Mouse (Mus musculus): ENCODE results near the gene Abhd17a.
A peak's percentile ranks its signal among the peaks of the same experiment; 100 is the strongest.
"Not testable (repeated sequence)": the region's sequence is repeated elsewhere in the genome, so short reads cannot be mapped to it uniquely, and the experiment has no call there.

The Abhd17a gene

DNA sequence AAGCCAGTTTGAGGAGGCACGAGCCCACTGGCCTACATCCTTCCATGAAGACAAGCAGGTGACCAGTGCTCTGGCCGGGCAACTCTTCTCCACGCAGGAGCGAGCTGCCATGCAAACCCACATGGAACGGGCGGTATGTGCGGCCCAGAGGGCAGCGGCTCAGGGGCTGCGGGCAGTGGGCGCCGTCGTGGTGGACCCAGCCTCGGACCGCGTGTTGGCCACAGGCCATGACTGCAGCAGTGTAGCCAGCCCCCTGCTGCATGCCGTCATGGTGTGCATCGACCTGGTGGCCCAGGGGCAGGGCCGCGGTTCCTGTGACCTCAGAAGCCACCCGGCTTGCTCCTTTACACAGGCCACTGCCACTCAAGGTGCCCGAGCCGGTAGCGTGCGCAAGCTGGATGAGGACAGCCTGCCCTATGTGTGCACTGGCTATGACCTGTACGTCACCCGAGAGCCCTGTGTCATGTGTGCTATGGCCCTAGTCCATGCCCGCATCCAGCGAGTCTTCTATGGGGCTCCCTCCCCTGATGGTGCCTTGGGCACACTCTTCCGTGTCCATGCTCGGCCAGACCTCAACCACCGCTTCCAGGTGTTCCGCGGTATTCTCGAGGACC lies 16.7 kb upstream of the Abhd17a start:
- no peak for DNase-seq

DNA sequence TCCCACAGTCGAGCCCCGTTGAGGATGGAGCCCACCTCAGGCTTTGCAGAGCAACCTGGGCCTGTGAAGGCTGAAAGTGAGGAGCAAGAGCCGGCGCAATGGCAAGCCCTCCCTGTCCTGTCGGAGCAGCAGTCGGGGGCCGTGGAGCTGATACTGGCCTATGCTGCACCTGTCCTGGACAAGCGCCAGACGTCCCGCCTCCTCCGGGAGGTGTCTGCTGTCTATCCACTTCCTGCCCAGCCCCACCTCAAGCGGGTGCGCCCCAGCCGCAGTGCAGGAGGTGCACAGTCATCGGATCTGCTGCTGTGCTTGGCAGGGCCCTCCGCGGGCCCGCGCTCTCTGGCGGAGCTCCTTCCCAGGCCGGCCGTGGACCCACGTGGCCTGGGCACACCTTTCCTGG lies 16.2 kb upstream of the Abhd17a start:
- no peak for DNase-seq

DNA sequence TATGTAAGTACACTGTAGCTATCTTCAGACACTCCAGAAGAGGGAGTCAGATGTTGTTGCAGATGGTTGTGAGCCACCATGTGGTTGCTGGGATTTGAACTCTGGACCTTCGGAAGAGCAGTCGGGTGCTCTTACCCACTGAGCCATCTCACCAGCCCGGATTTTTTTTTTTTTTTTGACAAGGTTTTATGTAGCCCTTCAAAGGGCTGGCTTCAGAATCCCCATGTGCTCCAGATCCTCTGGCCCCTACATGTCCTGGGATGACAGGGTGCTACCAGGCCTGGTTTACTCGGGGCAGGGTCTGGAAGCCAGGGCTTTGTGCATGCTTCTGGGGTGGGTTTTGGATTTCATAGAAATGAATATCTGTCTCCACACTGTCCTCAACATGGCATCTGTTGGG lies 15.6 kb upstream of the Abhd17a start, which contains the start of gene Gm49322:
TSS of gene Gm49322 (plus strand) at position 301 of the 400 bp plus-strand sequence.
- not testable (repeated sequence) for DNase-seq

DNA sequence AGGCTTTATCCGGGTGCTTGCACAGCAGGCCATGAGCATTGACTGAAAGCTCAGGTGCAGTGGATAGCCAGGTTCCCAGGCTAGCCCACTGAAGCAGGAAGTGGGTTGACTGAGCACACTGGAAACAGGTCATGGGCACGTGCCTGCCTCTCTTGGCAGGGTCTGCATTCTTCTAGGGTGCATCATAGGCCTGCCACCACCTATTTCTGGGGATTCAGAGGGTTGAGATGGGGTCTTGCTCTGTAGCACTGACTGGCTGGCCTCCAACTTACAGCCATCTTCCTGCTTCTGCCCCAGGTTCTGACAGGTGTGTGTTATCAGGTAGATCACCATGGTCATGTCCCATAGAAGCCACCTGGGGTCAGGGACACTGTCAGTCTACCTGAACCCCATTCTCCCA lies 14.8 kb upstream of the Abhd17a start:
- DNase-seq: no peak

DNA sequence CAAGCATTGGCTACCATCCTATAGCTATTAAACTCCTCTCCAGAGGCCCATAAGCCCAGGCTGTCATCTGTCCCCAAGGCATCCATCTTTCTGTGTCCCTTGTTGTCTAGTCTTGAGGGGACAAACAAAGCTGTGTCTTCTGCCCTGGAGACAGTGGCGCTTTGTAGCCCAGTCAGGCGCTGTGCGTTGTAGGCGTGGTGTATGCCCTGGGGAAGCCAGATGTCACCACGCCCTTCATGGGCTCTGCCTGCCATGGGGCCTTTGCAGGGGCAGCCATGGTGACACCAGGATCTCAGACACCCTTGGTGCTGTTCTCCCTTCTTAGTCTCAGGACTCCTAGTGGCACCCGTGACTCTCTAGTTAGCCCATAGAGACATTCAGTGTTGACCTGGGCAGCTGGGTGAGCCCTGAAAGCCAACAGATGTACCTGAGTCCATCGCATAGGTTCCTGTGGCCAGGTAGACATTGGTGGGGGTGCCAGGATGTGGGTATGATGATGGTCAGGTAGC lies 13.9 kb upstream of the Abhd17a start:
- no peak for DNase-seq

DNA sequence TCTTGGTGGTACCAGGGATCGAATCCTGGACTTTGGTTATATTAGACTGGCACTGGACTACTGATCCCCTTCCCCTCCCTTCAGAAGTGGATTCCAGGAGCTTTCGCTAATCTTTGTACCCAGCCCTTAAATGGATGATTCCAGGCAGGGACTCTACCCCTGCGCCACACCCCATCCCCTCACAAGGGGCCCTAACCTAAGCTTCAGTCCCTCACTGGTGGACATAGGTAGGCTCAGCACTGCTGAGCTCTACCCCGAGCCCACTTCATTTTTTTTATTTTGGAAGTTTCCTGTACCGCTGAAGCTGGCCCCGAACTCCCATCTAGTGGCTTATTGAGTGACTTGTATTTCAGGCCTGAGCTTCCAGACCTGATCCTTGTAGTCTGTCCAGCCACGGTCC lies 13.2 kb upstream of the Abhd17a start:
- no peak for DNase-seq

DNA sequence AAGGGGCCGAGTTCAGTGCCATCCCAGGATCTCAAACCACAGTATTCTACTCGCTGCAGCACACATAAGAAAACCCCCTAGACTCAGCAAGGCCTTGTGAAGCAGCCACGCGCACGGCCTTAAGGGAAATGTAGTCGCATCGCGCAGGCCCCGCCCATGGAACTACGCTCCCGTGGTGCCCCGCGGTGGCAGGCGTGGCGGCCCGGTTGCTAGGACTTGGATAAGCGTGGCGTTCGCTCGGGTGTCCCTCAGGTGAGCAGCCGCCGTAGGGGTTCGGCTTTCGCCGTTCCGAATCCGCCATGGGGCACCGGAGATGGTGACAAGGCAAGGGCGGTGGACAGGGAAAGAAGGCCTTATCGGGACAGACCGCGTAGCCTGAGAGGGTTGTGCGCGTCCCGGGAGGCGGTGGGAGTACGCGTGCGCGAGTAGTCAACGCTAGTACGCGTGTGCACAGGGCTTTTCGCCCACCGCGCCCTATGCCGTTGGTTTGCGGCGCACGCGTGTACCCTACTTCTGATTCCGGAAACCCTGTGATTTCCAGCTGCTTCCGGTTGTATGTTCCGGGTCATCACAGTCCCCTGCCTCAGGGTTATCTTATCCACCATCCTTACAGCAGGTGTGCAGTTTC lies 12.7 kb upstream of the Abhd17a start, which contains the start of the genes Scamp4 and Adat3:
TSS of gene Scamp4 (plus strand) at position 175 of the 628 bp plus-strand sequence.
TSS of gene Adat3 (plus strand) at position 183 of the 628 bp plus-strand sequence.
- DNase-seq: peak; percentile 99

DNA sequence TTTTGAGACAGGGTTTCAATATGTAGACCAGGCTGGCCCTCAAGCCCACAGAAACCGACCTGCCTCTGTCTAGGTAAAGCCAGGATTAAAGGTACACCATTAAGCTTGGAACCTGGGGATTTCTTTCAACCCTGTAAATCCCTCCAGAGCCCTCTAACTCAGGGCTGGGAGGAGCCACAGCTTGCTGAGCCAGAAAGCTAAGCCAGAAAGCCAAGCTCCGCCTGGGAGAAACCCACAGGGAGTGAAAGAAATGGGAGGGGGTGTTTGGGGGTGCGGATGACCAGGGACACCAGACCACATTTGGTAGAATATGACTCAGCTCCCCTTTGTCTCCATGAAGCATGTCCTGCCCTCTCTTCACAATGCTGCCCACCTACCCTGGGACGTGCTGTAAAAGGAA lies 6.2 kb upstream of the Abhd17a start:
- DNase-seq: no peak

DNA sequence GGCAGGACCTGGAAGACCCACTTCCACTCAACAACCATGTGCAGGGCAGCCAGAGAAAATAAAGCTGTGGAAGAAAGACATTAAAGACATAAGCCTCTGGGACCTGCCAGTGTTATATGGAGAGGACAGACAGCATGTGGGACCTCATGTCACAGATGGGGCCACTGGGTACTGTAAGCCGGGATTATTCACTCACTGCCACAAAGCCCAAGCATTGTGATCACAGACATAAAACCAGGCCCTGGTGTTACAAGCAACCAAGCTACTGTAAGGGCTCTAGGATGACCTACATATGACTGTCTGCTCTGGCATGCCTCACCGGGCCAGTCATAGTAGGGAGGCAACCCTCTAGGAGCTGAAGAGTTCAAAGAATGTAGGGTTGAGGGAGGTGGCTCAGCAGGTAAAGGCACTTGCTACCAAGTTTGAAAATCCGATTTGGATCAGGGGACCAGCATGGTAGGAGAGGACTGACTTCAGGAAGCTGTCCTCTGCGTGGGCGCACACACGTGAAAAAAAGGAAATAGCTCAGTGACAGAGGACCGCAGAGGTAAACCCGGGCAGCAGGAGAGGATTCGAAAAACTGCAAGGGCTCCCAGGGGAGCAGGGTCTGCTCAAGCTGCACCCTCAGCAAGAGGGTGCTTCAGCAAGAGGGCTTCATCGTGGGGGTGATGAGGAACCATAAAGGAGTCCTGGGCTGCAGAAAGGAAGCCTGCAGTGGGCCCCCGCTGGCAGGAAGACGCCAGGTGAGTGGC lies 838 bp downstream of the Abhd17a start:
- no peak for DNase-seq

DNA sequence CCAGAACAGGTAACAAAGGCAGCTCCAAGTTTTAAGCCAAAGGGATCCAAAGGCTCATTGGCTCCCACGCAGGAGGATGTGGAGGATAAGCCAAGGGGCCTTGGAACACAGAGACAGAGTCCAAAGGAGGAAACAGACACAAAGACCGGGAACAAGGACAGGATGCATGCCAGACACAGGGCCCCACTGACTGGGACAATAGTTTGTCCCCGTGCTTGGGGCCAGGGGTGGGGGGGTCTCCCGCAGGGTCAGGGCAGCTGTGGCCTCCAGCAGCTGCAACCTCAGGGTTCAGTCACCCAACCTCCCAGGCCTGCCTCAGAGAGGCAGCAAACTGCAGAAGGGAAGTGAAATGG lies 2.9 kb downstream of the Abhd17a start:
- no peak for DNase-seq

DNA sequence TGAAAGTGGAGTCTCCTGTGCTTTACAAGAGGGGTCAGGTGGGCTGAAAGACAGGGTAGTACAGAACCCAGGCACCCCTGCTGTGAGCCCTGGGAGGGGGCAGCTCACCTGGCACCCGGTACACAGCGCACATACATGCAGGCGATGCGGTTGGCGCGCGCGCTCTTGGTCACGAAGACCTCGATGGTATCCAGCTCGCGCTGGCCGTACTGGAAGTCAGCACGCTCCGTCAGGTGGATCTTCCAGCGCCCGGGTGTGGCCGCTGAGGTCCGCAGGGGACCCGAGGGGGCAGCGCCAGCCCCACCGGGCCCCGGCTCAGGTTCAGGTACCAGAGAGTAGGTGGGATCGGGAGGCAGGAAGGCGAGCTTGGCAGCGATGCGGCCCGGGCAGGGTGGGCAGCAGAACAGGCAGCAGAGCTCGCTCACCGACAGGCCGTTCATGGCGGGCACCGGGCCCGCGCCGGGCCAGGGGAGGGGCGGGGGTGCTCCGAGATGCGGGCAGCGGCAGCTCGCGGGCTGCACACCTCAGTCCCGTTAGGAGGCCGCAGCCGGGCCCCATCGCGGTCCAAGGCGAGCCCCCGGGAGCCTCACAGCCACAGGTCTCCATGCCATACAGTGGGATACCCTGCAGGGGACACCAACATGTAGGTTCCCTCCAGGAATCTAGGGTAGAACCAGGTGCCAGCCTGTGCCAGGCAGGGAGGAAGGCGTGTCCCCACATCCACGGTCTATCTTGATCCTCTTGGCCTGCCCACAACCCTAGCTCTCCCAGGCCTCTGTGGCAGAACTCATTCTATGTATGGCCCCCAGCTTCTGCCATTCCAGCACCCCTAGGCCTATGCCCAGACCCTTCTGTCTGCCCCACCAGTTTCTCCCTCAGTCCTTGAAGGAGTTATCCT lies 3.5 kb downstream of the Abhd17a start:
- DNase-seq: no peak

DNA sequence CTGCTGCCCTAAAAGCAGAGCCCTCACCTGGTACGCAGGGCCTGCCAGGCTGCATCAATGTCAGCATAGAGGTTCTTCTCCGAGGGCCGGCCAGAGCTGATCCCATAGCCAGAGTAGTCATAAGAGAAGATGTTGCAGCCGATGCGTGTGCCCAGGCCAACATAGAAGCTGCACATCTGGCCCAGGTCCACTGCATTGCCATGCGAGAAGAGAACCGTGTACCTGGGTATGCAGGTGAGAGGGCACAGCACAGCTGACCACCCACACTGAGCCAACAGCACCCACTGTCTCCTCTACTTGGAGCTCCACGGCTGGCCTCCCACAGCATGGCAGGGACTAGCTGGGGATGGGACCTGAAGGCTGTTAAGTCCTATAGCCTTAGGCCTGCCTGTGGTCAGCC lies 4.6 kb downstream of the Abhd17a start:
- no peak for DNase-seq

DNA sequence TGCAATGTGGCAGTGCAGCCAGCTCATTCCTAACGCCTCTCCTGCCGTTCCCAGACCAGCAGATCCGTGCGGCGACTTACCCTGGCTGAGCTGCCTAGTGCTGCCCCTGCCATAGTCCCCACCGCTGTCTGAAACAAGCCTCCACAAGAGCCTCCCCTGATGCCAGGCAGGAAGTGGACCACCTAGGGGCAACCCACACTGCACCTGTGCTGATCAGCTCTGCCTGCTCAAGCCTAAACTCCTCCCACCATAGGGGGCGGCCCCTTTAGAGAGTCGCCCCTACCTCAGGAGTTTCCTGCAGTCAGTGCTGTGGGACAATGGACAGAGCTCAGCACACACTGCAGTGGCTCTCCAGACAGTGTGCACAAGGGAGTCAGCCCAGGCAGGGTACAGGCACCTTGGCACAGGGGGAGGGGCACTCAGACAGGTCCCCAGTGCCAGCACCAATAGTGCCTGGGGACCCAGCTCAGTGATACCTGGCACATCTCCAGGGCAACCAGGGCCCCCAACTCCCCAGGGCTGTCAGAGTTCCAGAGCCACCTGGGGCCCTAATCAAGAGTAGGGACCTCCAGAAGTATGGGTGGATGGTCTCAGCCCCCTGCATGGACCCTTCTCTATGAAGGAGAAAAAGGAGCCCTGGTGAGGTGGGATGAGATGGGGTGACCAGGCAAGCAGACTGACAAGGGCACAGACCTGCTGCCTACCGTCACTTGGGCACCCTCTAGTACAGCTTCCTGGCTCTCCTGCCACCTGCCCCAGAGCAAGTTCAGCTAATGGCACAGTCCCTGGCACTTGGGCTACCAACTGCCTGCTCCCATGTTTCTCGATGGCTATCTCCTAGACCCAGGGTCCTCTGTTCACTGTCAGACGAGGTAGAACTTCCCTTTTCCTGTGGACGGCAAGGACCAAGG lies 5.2 kb downstream of the Abhd17a start:
- DNase-seq: no peak

DNA sequence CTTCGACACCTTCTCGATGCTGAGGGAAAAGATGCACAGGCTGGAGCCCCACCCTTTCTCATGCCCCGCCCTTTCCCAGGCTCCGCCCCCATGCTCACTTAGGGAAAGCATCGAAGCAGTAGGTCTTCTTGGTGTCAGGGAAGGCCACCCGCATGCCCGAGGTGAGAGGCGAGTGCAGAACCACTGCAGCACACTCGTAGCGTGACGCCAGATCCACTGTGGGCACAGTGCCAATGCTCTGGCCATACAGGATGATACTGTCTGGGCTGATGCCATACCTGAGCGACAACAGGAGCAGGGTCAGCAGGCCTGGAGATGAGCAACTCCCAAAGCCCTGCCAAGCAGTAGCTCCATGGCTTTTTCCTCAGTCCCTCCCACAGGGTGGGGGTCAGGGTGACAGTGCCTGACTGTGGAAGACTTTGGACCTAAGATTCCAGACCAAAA lies 6.1 kb downstream of the Abhd17a start:
- DNase-seq: no peak

DNA sequence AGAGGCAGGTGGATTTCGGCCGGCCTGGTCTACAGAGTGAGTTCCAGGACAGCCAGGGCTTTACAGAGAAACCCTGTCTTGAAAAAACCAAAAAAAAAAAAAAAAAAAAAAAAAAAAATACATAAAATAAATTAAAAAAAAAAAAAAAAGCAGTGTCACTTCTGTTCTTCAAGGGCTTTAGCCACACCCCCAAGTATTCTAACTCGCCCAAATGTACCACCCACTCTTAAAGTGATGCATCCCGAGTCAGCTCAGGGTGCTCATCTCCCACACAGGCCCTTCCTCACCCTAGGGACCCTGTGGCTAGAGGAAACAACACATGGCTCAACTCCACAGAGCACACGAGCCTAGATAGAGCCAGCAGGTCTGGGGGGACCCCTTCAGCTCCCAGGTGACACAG lies 7.1 kb downstream of the Abhd17a start:
- DNase-seq: no peak

DNA sequence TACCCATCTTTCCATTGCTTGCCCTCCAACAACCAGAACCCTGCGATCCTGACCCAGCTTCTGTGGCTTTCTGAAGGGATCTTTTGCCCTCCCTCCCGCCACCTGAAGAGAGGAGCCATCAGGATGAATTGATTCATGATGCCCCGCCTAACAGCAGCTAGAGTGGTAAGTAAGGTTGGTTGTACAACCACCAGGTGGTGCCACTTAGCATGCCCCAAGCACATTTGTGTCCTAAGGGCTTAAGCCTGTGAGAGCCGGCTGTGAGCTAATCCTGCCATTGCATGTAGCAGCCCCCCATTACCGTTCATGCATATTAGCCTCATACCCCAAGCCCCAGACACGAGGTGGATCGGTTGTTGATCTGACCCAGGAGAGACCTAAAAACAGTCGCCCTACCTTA lies 11.2 kb downstream of the Abhd17a start:
- no peak for DNase-seq

DNA sequence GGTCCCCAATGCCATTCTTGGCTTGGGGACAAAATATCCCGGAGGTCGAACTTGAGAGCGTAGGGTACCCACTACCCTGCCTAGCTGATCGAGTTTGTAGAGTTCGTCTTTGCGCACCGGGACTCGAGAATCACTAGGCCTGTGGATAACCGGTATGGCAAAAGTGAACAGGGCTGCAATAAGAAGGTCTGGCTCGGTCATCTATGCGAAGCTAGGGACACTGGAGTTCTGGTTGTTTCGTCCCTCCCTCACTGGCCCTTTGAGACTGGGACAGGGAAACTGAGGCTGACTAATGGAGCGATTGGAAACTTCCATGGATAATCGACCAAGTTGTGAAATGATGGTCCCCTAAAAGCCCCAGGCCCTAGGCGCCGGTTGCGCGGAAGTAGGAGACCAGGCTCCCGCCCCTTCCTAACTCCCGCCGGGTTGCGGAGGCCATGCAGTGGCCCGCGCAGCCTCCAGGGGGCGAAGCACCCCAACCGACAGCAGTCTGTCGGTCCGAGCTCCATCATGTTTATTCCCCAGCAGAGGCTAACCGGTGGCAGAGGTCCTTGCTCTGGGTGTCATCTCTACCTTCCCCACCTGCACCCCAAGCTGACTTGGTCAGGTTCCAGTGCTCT lies 11.9 kb downstream of the Abhd17a start:
- peak; percentile 63 for DNase-seq

DNA sequence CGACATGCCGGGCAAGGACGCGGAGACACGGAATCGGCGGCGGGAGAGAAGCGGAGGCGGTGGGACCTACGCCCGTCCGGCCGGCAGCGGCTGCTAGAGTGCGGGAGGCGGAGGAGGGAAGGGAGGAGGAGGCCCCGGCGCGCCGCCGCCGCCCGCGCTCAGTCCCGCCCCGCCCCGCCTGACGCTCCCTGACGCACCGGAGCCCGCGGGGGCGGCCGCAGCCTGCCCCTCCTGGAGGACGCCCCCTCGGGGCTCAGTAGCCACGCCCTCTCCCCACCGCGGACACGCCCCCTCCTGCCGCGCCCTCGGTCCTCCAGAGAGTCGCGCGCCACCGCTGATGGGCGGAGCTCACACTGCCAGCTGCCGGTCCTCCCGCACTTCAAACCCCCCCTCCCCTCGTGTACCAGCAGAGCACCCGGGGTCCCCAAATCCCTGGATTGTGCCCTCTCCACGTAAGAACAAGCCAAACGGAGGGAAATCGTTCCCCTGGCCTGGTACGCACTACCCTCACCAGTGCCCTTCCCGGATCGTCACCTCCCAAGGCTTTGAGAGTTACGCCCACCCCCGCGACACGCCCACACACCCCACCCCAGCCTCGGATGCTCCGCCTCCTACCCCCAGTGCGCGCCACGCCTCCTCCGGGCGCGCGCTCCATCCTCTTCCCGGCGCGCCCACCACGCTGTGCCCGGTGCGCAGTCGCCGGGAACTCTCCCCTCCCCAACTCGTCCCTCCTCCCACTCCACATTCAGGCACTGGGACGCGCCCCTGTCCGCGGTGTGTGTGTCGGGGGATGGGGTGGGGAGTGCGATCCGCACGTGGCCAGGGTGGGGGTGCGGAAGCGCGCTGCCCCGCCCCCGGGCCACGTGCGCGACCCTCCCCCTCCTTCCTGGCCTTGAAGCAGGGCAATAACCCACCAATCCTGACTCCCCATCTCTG lies 12.7 kb downstream of the Abhd17a start, which contains the start of gene Klf16:
TSS of gene Klf16 (minus strand) at position 127 of the 936 bp plus-strand sequence.
- peak; percentile 96 for DNase-seq

DNA sequence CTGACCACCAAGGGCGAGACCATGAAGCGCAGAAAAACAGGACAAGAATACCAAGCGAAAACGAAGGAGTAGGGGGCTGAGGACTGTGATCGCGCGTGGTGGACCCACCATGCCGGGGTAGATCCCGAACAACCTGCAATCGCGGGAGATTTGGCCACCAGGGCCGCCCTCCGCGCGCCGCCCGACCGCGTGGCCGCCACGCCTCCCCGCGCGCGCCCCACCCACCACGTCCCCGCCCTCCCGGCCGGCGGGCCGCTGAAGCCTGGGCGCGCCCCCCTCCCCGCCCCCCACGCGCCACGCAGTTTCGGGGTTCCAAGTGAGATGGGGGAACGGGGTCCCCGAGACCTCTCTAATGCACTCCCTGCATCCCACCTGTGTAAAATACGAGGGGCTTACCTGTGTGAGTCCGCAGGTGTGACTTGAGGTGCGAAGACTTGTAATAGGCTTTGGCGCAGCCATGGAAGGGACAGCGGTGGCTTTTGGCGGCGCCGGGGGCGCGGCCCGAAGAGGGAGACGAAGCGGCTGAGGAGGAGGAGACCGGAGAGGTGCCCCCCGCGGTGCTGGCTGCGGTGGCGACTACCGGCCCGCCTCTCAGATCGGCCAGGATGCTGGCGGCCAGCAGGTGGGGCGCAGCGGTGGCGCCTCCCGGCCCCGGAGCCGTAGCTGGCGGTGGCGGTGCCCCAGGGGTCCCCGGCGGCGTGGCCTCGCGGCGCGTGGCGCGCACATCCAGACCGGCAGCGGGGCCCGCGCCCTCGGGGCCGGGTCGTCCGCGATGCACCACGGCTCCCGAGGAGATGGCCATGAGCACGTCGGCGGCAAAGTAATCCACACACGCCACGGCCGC lies 13.6 kb downstream of the Abhd17a start:
- DNase-seq: peak; percentile 62
